Mouse (Mus musculus): ENCODE data around the gene Sidt2.

DNA sequence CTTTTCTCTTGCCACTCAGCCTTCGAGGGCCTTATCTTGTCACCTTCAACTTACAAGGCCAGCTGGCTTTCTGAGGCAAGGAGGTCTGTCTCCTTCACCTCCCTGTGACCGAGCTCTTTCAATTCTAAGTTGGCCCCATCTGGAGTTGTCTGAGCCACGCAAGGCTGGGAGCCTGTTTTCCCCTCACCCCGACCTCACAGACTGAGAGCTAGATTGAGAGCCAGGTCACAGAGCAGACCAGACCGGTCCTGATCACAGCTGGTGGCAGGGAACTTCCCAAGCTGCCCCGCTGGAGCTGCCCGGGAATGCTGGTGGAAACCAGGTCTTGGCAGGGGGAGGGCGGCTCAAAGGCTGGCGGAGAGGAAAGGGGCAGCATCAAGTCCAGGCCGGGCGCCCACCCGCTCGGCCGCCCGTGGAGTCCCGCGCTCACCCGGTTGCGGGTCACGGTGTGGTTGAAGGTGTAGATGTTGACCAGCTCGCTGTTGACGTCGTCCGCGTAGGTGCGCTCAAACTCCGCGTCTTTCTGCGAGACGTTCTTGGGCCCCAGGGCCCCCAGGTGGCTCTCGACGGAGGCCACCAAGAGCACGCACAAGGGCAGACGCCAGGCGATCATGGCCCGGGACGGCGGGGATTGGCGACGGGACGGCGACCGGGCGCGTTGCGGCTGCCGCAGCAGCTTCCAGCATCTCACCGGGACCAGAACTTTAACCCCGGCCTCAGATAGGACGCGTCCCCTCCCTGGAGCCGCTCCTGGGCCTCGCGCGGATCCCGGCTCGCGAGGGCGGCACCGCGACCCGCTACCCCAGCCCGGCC, 558 bp downstream of the Sidt2 start:
- no peak for TF ChIP-seq CTCF (IDR thresholded peaks at IDR 0.05; ENCODE audit: low read depth, low read length)
- TF ChIP-seq GATA1 (IDR thresholded peaks at IDR 0.05; ENCODE audit: borderline replicate concordance, low read length), result no peak
- no peak for TF ChIP-seq POLR2AphosphoS5 (IDR thresholded peaks at IDR 0.05; ENCODE audit: insufficient replicate concordance, low read depth, low read length)
- TF ChIP-seq TAL1 (conservative IDR thresholded peaks at IDR 0.05; ENCODE audit: low read depth, low read length), result no peak
- no peak for TF ChIP-seq GATA2 (IDR thresholded peaks at IDR 0.05; ENCODE audit: borderline replicate concordance, low read depth, low read length)
